Mouse (Mus musculus): ENCODE results near the gene Terb1.
A peak's percentile ranks its signal among the peaks of the same experiment; 100 is the strongest.

The Terb1 gene

DNA sequence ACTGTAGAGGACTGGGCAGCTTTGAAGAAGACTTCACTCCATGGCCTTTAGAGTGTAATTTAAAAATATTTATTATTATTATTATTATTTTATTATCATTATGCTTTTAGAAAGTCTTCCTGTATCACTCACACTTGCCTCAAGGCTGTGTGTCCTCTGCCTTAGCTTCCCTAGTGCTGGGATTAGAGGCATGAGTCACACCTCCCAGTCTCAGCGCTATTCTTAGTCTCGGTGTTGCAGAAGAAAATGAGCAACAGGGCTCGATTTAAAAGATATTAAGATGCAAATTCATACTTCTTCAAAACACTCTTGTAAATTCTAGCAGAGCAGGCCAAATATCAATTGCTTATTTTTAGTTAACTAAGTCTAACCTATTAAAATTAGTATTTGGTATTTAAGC is 60.9 kb downstream of the Terb1 start:
- DNase-seq, result no peak

DNA sequence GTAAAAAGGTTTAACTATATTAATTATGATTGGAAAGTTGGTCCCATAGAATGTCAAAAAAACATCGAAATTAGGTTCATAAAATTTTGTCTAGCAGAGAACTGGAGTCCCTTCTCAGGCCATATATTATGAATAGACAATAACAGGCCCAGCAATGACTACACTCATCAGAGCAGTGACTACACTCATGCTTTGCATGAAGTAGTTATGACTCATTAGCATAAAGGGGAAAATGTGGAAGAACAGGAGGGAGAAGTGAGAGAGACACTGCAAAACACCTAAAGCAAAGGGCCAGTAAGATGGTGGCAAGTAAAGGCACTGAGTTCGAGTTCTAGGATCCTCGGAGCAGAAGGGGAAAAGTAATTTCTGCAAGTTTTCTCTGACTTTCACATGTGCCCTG is 63.7 kb downstream of the Terb1 start:
- DNase-seq, result no peak

DNA sequence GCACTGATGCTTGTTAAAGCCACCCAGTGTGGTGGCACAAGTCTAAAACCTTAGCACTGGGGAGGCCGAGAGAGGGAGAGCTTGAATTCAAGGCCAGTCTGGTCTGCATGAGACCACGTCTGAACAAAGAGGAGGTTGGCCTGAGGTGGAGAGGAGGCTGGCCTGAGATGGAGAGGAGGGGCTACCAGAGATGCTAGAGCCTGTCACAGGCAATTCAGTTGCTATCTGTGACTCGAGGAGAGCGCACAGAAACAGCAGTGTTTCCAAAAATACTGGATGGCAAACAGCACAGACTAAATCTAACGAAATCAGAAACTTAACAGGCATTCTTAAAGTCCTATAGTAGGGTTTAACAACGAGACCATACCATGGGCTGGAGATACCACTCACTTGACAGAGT is 64.5 kb downstream of the Terb1 start:
- DNase-seq, result no peak

DNA sequence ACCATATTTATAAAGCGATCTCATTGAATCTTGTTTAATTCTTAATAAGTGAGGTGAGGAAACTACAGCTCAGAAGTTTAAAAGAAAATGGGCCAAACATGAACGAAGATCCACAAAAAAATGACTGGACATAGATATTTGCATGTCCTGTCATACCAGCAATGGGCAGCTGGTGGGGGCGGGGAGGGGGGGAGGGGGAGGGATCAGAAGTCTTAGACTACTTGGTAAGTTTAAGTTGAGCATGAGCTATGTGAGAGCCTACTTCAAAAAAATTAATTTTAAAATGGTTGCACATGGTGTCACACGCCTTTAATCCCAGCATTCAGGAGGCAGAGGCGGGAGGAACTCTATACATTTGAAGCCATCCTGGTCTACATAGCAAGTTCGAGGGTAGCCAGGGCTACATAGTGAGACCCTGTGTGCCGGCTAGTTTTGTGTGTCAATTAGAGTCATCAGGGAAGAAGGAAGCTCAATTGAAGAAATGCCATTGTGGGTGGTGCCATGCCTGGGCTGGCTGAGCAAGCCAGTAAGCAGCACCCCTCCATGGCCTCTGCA is 66.5 kb downstream of the Terb1 start:
- no peak for DNase-seq

DNA sequence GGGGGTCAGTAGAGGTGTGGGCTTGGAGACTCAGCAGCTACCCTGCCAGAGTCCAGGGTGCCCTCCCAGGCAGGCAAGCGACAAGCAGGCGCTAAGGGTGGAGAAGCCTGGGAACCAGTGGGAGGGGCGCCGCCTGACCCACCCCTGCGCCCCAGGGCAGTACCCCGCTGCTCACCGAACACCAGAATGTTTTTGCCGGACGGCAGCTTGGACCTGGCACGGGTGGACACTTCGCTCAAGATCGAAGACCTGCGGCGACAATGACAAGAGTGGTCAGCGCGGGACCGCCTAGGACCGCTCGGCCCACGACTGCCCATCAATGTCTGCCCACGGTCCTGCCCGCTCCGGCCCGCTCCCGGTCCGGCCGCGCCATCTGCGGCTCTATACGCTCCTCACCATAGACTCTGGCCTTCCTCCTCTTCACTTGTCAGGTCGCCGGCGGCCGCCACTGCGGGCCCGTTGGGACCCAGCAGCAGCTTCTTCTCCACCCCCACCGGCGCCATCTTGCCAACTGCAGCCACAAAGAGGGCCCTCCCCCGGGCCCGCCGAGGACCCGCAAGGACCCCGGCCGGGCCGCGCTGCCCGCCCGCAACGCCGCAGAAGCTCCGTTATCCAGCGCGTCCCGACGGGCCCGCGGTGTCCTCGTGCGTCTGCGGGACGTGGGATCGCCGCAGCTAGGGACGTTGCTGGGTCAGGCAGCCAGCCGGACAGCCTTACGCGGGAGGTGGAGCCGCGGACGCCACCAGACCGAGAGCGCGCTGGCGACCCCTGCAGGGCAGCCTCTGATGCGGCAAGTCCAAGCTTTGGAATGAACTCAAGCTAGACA is 67.2 kb downstream of the Terb1 start, which contains the start of gene Dync1li2:
Dync1li2 (minus strand) TSS at position 749 of the 826 bp plus-strand sequence.
- DNase-seq, result peak; percentile 92 to 96

DNA sequence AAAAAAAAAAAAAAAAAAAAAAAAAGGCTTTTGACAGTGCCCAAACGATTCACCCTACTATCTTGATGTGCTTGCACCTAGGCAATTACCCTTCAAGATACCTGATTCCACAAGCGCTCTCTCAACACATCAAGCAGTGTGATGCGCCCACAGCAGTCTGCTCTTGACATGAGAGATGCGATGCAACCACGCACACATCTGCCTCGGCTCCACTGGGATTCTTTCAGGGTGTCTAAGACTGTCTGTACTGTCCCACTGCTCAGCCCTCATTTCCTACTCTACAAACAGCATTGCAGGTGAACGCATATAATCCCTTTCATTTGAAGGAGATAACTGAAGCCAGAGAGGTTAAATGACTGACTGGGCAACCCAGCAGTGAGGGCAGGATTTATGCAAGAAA is 68.1 kb downstream of the Terb1 start:
- no peak for DNase-seq

DNA sequence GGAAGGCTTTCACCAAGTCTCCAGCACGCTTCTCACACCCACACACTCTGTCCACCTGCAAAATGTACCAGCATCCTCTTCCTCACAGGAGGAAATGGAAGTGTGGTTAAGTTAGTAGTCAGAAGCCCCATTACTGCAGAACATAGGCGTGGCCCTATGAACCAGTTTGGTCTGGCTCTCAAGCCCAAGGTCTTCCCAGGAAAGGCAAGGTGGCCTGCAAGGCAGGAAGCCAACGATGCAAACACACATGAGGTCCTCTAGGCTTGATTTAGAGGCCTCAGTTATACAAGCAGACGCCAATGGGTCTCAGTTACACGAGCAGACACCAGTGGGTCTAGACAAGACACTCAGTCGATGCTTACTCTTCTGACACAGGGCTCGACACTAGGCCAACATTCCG is 70.2 kb downstream of the Terb1 start:
- no peak for DNase-seq

DNA sequence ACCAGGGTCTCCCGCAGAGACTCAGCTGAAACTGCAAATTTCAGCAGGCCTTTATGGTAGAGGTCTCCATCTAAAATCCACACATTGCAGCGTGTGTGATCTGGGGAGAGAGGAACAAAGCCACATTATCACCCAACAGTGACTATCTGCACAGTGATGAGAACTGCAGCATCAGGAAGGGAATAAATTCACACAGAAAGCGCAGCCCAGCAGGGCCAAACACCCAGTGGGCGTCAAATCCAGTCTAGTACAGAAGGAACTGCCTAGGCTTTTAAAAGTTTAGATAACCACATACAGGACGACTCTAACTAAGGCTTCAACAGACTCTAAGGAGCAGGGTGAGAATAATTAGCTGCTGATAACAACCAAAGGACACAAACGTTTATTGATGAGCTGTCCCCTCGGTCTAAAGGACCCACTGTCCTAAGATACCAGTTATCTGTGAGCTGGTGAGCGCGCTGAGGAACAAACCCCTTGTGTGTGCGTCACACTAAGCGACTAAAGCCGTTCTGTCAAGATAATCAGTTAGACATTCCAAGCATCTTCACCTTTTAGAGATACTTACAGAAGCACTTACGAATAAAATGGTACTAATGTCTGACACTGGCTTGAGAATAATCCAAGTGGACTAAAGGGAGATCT is 72.1 kb downstream of the Terb1 start:
- DNase-seq, result no peak

DNA sequence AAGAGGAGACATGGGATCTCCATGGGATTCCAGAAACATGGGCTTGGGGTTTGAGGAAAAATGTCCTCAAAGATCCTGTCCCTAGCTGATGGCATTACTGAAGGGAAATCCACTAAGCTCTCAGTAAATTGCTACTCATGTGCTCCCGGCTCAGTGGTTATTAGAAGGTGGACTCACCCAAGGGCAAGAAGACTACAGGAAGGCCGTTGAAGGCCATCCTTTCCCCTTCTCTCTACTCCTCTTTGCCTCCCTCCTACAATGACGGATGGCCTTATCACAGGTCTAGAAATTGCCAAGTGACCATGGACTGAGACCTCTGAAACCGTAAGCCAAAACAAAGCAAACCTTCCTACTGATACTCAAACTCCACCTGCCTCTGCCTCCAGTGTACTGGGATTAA is 73.1 kb downstream of the Terb1 start:
- no peak for DNase-seq

DNA sequence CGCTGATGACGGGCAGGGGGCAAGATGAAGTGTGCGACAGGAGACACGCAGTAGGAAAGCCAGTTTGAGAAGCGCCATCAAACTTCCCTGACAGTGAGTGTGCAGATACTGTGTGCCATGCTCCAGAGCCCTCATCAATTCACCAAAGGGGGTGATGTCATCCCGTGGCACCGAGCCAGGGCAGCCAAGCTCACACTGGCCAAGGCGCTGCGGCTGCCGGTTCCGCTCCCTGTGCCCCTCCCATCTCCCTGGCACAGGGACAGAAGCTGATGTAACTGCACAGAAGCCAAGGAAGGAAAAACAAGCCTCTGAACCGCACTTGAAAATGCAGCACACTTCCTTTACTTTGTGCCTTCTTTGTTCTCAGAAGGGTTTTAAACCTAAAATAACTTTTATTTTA is 73.7 kb downstream of the Terb1 start:
- DNase-seq, result peak; percentile 100

DNA sequence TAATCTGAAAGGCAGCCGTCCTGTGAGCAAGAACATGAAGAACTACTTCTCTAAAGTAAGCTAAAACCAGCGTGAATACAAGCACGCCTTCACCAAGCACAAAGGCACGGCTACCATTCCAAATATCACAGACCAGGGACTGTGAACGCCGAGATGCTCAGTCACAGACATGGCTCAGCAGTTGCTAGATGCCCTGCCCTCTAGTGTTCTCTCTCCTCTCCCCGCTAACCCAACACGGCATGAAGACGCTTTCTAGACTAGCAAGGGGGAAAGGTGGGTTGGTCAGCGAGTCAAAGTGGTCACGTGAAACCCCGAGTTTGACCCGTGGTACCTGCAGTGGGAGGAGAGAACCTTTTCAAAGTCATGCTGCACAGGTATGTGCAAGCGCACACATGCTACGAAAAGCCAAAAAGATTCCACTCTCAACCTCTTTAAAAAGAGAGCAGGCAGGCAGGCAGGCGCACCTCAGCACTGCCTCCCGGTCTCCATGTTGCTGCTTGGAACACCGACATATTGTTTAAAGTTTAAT is 74.8 kb downstream of the Terb1 start:
- DNase-seq, result peak; percentile 49 to 58

DNA sequence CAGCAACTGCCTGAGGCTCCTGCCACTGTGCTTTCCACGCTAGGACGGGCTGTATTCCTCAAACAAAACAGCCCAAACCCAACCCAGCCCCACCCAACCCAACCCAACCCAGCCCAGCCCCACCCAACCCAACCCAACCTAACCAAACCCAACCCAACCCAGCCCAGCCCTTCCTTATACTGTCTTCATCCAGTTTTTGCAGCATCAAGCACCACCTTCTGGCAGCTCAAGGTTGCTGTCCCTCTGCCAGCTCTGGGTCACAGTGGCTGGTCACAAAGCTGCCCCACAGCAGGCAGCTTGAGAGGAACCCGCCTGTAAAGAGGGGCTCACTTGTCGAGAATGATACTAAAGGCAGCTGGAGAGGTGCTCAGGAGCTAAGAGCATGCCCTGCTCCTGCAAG is 75.4 kb downstream of the Terb1 start:
- peak; percentile 60 to 65 for DNase-seq

DNA sequence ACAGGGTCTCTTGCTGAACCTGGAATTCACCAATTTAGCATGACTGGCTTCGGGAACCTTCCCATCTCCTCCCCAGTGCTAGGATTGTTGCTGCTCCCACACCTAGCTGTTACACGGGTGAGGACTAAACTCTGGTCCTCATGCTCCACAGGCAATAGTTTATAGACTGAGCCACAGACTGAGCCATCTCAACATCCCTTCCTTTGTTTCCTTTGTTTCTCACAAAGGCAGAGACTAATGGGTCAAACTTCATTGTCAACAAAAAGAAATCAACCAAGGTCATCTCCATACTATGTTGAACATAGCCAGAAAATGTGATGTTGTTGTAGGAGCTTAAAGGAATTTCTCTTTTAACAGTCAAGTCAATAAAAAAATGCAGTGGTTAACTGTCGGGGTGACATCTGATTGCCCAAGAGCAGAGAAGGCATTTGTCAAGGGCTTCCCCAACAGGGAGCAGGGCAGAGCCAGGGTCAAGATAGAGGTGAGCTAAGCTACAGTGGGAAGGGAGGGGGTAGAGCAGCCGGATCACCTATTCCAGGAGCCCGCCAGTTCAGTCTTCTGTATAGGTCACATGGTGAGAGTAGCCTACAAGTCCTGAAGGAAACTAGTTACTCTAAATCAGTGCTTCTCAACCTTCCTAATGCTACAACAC is 76.4 kb downstream of the Terb1 start:
- no peak for DNase-seq

DNA sequence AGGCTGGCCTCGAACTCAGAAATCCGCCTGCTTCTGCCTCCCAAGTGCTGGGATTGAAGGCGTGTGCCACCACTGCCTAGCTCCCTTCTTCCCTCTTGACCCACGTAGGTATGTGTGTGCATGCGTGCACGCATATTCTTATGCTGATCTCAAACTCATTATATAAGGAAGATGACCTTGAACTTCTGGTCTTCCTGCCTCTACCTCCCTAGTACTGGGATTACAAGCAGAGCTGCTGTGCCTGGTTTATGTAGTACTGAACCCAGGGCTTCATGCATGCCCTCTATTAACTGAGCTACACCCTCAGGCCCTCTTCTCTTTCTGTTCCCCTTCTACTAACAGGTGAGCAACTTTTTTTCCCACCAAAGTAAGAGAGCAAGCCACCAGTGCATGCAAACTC is 77.1 kb downstream of the Terb1 start:
- no peak for DNase-seq

DNA sequence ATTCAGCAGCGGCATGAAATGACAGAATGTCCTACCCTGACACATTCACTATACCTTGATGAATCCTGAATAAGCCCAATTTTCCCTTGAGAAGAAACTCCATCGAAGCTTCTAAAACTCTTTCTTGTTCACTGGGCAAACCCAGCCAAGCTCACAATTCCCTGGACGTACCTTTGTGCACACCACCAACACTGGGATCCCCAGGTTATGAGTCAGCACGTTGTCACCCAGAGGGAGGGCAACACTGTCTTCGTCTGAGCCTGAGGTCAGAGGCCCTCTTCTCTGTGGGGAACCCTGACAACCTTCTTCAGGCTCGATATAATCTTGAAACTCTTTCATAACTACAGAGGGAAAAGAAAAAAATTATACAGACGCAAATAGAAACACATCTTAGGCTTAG is 79.5 kb downstream of the Terb1 start:
- no peak for DNase-seq

DNA sequence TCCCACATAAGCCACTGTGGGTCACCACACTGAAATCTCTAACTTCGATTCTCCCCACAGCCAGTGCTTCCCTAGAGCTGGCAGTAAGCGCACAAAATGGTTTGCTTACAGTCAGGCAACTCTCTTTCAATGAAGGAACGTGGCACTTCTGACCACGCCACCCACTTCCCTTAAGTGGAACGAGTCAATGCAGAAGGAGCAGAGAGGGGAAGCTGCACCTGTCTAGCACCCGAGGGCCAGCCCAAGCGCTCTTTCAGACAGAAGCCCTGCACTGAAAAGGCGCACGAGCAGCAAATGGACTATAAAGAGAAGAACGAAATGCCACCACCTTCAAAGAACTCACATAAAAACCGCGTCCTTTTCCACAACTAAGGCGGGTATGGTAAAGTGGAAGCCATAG is 82.0 kb downstream of the Terb1 start:
- no peak for DNase-seq

DNA sequence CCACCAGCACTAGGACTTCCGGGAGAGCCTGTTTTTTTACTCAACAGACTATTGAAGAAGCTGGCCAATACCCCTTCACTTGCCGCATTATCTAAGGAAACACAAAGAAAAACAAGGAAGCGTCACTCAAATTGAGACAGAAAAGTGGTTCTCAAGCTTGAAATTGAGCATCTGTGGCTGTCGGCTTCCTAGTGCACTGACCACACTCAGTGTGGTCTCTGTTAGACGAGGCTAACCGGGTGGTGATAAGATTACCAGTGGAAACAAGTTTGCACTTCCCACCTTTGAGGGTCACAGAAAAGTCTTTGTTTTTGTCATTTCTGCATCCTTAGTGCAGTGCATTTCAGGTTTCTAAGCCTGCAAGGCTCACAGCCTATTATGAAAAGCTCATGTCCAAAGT is 87.4 kb downstream of the Terb1 start:
- no peak for DNase-seq

DNA sequence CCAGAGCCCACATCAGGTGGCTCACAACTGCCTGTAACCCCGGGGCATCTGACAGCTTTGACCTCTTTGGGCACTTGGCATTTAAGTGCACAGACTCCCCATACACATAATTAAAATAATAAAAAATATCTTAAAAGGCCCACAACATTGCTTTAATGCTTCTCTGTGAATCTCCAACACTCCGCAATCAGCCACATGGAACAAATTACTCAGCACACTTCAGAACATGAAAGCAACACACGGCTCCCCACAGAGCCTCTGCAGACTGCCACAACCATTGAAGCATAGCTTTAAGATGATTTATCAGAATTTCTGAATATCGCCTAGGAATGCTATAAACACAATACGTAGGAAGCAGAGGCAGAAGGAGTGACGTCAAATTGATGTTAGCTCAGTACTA is 93.7 kb downstream of the Terb1 start:
- DNase-seq, result no peak

DNA sequence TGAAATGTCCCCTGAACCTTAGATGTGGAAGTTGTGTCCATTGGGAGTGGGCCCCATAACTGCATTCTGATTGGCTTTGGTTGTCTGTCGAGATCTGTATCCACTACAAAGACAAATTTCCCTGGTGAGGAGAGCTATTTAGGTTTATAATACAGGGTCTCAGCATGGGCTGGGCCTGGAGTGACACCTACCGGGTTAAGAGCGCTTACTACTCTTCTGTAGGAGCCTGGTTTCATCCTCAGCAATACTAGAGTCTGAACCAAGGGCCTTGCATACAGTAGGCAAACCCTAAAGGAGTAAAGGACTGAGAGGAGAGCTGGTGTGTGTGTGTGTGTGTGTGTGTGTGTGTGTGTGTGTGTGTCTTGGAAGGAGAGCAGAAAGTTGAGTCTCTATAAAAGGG is 95.5 kb downstream of the Terb1 start:
- no peak for DNase-seq

DNA sequence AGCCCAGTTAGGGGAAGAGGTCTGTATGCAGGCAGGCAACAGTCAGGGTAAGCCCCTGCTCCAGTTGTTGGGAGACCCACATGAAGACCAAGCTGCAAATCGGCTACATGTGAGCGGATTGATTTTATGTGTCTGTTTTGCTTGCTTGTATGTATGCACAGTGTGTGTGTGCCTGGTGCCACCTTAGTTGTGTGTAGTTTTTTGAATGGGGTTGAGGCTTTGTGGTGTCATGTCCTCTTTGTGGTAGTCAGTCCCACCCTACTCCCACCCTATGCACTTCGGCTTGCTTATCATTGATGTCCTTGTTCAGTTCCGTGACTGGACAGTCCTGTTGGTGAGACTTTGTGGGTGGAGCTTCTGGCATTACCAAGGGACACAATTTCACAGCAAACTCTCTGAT is 95.9 kb downstream of the Terb1 start:
- no peak for DNase-seq

DNA sequence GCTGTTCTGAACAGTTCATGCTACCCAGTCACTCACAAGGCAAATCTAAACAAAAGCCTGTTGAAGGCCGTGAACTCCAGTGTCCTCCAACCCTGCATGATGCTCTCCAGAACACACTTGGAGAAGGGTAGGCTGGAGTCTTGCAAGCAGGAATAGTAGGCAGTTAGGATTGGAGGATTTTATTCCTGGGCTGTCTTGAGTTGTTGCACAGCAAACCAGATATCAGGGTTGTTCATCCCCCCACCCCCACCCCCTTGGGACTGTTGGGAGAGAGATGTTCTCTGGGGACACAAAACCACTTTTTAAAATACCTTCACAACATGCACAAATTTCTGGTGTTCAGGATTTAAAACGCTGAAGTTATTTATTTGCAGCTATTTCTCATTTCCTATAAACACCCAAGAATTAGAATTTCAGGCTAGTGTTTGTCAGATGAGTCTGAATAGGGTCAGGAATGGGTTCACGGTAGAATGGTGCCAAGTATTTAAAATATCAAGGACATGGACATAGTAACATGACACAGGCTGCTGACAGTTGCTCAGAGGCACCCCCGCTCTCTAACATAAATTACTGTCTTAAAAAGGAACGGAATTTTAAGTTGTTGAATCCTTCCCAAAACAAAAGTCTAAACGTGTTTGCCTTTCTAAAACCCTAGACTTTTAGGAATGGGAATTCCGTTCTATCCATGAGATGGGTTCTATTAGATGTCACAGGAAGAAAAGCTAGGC is 96.7 kb downstream of the Terb1 start:
- no peak for DNase-seq

DNA sequence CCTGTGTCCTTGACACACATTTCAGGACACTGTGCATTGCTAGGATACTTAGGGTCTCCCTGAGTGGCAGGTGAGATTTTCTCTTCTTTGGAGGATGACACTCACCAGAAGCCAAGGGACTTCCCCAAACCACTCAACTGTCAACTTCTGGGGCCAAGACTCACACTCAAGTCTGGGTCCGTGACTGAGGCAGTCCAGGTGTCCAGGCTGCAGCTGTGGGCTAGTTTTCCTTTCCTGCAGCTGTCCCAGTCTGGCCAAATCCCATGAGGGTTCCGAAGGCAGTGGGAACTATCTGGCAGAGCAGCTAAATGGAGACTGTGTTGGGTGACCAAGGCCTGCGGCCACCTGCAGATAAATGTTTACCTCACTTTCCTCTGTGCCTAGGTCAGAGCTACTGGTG is 97.7 kb downstream of the Terb1 start:
- no peak for DNase-seq

DNA sequence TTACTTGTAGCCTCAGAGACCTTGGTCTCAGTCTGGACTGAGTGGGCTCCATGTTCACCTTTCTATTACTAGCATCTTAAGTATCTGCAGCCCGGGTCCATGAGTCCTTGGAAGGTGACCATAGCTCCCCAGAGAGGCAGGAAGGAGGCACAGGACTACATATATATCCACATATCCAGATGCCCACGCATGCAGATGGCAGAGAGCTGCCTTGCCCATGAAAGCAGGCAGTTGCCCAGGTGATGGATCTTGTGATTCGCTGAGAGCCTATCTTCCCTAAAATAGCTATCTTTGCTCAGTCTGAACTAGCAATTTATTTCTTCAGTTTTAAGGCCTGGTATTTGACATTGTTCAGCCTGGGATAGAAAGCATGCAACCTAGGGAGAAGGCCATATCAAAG is 98.2 kb downstream of the Terb1 start:
- DNase-seq, result no peak

Measured in cerebellum, adult 18-20 months (tissue).